Mouse (Mus musculus) layer of hippocampus, adult 9-11 months (tissue): ENCODE measurements at regions not wholly inside any gene's neighbourhood (a gene's known extent, or its start where the extent isn't known, plus 50 kb on each side); places are given as distances from the start of the nearest gene placed in this dataset.

Experiments
- DNase-seq: peaks from one replicate; pipeline ENCODE4 v3.0.0; 2022

GRCm38 (mm10) chr2:45480671-45481070, 363.5 kb upstream of the Zeb2 start:
- DNase-seq = no peak

- DNase-seq = no peak
Observed at GRCm38 (mm10) chr2:45475996-45476395, 358.8 kb upstream of the Zeb2 start.

GRCm38 (mm10) chr2:45464306-45464705, 347.1 kb upstream of the Zeb2 start:
- DNase-seq = no peak

- DNase-seq = no peak
Observed at GRCm38 (mm10) chr2:45459410-45459809, 342.2 kb upstream of the Zeb2 start.

GRCm38 (mm10) chr2:45454811-45455210, 337.6 kb upstream of the Zeb2 start:
- no peak for DNase-seq

GRCm38 (mm10) chr2:45439146-45439545, 322.0 kb upstream of the Zeb2 start:
- no peak for DNase-seq

GRCm38 (mm10) chr2:45438739-45439138, 321.5 kb upstream of the Zeb2 start:
- no peak for DNase-seq

GRCm38 (mm10) chr2:45435261-45435980, 318.2 kb upstream of the Zeb2 start:
- no peak for DNase-seq

- no peak for DNase-seq
Observed at GRCm38 (mm10) chr2:45434789-45435188, 317.6 kb upstream of the Zeb2 start.

- no peak for DNase-seq
Observed at GRCm38 (mm10) chr2:45434169-45434568, 317.0 kb upstream of the Zeb2 start.

GRCm38 (mm10) chr2:45431366-45431765, 314.2 kb upstream of the Zeb2 start:
- DNase-seq = no peak

- no peak for DNase-seq
Observed at GRCm38 (mm10) chr2:45421774-45422173, 304.6 kb upstream of the Zeb2 start.

GRCm38 (mm10) chr2:45408136-45408535, 290.9 kb upstream of the Zeb2 start:
- peak; percentile 70 for DNase-seq

- no peak for DNase-seq
Observed at GRCm38 (mm10) chr2:45389902-45390492, 272.8 kb upstream of the Zeb2 start.

- DNase-seq = peak; percentile 54
Observed at GRCm38 (mm10) chr2:45371268-45371667, 254.1 kb upstream of the Zeb2 start.

- DNase-seq = no peak
Observed at GRCm38 (mm10) chr2:45370615-45370968, 253.4 kb upstream of the Zeb2 start.

- no peak for DNase-seq
Observed at GRCm38 (mm10) chr2:45369914-45370614, 252.9 kb upstream of the Zeb2 start.

- DNase-seq = no peak
Observed at GRCm38 (mm10) chr2:45369432-45369831, 252.2 kb upstream of the Zeb2 start.

- DNase-seq = no peak
Observed at GRCm38 (mm10) chr2:45367436-45368193, 250.4 kb upstream of the Zeb2 start.

- DNase-seq = peak; percentile 70
Observed at GRCm38 (mm10) chr2:45357266-45357665, 240.1 kb upstream of the Zeb2 start.

- DNase-seq = peak; percentile 19
Observed at GRCm38 (mm10) chr2:45356558-45357170, 239.5 kb upstream of the Zeb2 start.

- no peak for DNase-seq
Observed at GRCm38 (mm10) chr2:45356021-45356420, 238.8 kb upstream of the Zeb2 start.

GRCm38 (mm10) chr2:45351529-45352133, 234.4 kb upstream of the Zeb2 start:
- no peak for DNase-seq
